Mouse (Mus musculus) embryonic facial prominence, embryonic 11.5 days (tissue): ENCODE measurements at regions not wholly inside any gene's neighbourhood (a gene's known extent, or its start where the extent isn't known, plus 50 kb on each side); places are given as distances from the start of the nearest gene placed in this dataset.
A peak's percentile ranks its signal among the peaks of the same experiment; 100 is the strongest.

Experiments used
- ATAC-seq: fragments of 200-750 bp; cut with Nextera tagmentation; replicated peaks from 2 replicates; pipeline ENCODE4 v1.8.0; 2017; ENCODE audit warnings: low read depth; ENCODE audit not compliant: insufficient number of reproducible peaks, low FRiP score, low TSS enrichment
- DNase-seq: peaks from one replicate; pipeline ENCODE4 v3.0.0-alpha.2; 2015; ENCODE audit warnings: low spot score
- H3K27ac ChIP-seq: fragments of 300-500 bp; sonication (generic); replicated peaks from 2 replicates; pipeline ENCODE4 v1.5.1; 2014; ENCODE audit warnings: mild to moderate bottlenecking, low read depth, low read length, control low read depth
- H3K27me3 ChIP-seq: fragments of 300-500 bp; sonication (generic); 2 replicates; pipeline ENCODE4 v1.6.1; 2014; ENCODE audit warnings: mild to moderate bottlenecking, low read length, moderate library complexity, mixed read lengths; ENCODE audit not compliant: control insufficient read depth, insufficient read depth
- H3K36me3 ChIP-seq: fragments of 300-500 bp; sonication (generic); replicated peaks from 2 replicates; pipeline ENCODE4 v1.6.1; 2014; ENCODE audit warnings: low read depth, mild to moderate bottlenecking, low read length, moderate library complexity, mixed read lengths; ENCODE audit not compliant: control insufficient read depth, insufficient read depth
- H3K4me1 ChIP-seq: fragments of 300-500 bp; sonication (generic); 2 replicates; pipeline ENCODE4 v1.6.1; 2014; ENCODE audit warnings: low read length, mixed read lengths; ENCODE audit not compliant: control insufficient read depth, insufficient read depth
- H3K4me2 ChIP-seq: fragments of 300-500 bp; sonication (generic); 2 replicates; pipeline ENCODE4 v1.6.1; 2014; ENCODE audit warnings: low read depth, mild to moderate bottlenecking, control low read depth, low read length, moderate library complexity
- H3K4me3 ChIP-seq: fragments of 300-500 bp; sonication (generic); 2 replicates; pipeline ENCODE4 v1.5.1; 2014; ENCODE audit warnings: low read depth, low read length, control low read depth
- H3K9ac ChIP-seq: fragments of 300-500 bp; sonication (generic); replicated peaks from 2 replicates; pipeline ENCODE4 v1.6.1; 2014; ENCODE audit warnings: mild to moderate bottlenecking, control low read depth, low read length
- H3K9me3 ChIP-seq: fragments of 300-500 bp; sonication (generic); replicated peaks from 2 replicates; pipeline ENCODE4 v1.6.1; 2016; ENCODE audit warnings: mild to moderate bottlenecking, low read length, inconsistent platforms, mixed read lengths; ENCODE audit not compliant: control insufficient read depth
- WGBS: fragments of 180-500 bp; shearing (Covaris S2); extraction: QIAGEN DNeasy Blood & Tissue Kit; methylation state at CpG from one replicate; pipeline ENCODE4 v1.1.7; 2014; 5-methylcytosine and 5-hydroxymethylcytosine counted together

GRCm38 (mm10) chr13:102518169-102518882 is 175.0 kb upstream of the Cd180 start:
- Histone ChIP-seq H3K27me3 (no peaks in the 10 kb centered on the region), H3K4me3 (no peak overlapping the region), H3K4me1 (no peaks in the 10 kb centered on the region), H3K36me3 (no peaks in the 10 kb centered on the region), H3K4me2 (no peak overlapping the region), H3K27ac (no peak overlapping the region), H3K9me3 (no peaks in the 10 kb centered on the region), H3K9ac (no peak overlapping the region)
- DNase-seq: no peak
- 87% methylated on average over 5 of the region's 5 CpGs for WGBS
- no peak for ATAC-seq

GRCm38 (mm10) chr13:102521427-102521826 is 171.9 kb upstream of the Cd180 start:
- DNase-seq (no peak), ATAC-seq (no peak)
- no peaks in the 10 kb centered on the region for H3K9me3 ChIP-seq
- H3K4me3 ChIP-seq: no peak overlapping the region
- H3K27me3 ChIP-seq: no peaks in the 10 kb centered on the region
- no peak overlapping the region for H3K27ac ChIP-seq
- H3K4me1 ChIP-seq: no peaks in the 10 kb centered on the region
- H3K4me2 ChIP-seq: no peak overlapping the region
- no peak overlapping the region for H3K9ac ChIP-seq
- no peaks in the 10 kb centered on the region for H3K36me3 ChIP-seq
- WGBS: 27% methylated on average over 1 of the region's 1 CpGs

DNA sequence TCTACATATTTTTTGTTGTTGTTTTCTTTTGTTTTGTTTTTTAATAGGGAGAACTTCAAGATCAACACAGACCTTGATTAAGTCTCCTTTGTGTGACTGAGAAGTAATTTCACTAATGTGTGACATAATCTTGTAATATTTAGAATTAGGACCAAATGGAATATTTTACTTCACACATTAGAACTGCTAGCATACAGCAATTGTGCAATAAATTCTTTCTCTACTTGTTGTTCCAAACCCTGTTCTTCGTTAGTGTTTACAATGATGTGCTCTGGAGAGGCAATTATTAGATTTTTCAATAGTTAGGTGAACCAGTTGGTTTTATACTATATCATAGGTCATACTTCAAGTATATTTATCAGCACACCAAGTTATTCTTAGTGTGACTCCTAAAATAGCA is 171.3 kb upstream of the Cd180 start:
- Histone ChIP-seq H3K4me1 (no peaks in the 10 kb centered on the region), H3K36me3 (no peaks in the 10 kb centered on the region), H3K9ac (no peak overlapping the region), H3K9me3 (no peaks in the 10 kb centered on the region), H3K27ac (no peak overlapping the region), H3K4me3 (no peak overlapping the region), H3K27me3 (no peaks in the 10 kb centered on the region), H3K4me2 (no peak overlapping the region)
- DNase-seq: no peak
- ATAC-seq: no peak
- 85% methylated on average over 1 of the region's 1 CpGs for WGBS

GRCm38 (mm10) chr13:102526621-102527140 is 166.7 kb upstream of the Cd180 start:
- Histone ChIP-seq H3K27ac (no peak overlapping the region), H3K4me2 (no peak overlapping the region), H3K27me3 (no peaks in the 10 kb centered on the region), H3K9me3 (no peaks in the 10 kb centered on the region), H3K4me1 (no peaks in the 10 kb centered on the region), H3K9ac (no peak overlapping the region), H3K36me3 (no peaks in the 10 kb centered on the region), H3K4me3 (no peak overlapping the region)
- no peak for DNase-seq
- WGBS: 75% methylated on average over 11 of the region's 11 CpGs
- ATAC-seq: no peak

- DNase-seq: no peak
- no peak overlapping the region for H3K27ac ChIP-seq
- no peaks in the 10 kb centered on the region for H3K36me3 ChIP-seq
- WGBS: 30% methylated on average over 4 of the region's 4 CpGs
- no peak; the same call in 1 of the 2 replicates for ATAC-seq
- H3K9ac ChIP-seq: no peak overlapping the region
- no peaks in the 10 kb centered on the region for H3K27me3 ChIP-seq
- H3K4me3 ChIP-seq: no peak overlapping the region
- no peak overlapping the region for H3K4me2 ChIP-seq
- no peaks in the 10 kb centered on the region; the same call in 1 of the 2 replicates for H3K4me1 ChIP-seq
- no peaks in the 10 kb centered on the region for H3K9me3 ChIP-seq
Measured at GRCm38 (mm10) chr13:102533784-102534183, 159.6 kb upstream of the Cd180 start.

DNA sequence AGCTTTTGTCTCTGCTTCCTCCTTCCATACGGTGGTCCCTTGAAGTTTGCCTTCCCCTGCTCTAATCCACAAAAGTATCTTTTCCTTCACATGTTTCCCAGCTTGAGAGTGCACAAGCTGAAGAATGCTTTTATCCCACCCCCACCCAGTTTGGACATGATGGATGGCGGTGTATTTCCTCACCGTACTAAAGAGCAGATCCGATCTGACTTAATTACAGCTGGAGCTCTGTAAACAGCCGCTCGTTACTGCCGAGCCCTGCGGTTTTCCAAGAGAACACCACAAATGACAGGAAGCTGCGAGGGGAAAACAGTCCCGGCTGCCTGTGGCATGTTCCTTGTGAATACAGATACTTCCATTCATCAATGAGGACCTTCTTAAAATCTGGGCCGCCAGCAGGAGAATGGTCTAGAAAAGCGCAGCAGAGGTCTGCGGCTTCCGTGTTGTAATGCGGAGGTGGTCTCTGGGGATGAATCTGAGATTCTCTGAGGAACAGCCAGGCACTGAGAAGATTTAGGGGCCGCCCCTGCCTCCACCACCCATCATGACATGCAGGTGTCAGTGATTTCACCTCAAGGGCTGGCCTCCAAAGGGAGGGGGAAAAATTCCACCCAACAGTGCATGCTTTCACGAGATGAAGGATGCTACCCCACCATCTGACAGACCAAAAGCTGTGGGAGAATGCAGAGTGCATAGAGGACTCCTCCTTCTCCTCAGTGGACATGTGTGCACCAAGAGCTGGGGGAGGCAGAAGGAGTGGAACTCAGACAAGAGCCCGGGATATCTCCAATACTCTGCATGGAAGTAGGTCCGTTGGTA is 155.7 kb upstream of the Cd180 start:
- peak overlapping the region; percentile 33 for H3K4me2 ChIP-seq
- DNase-seq (peak; percentile 57), ATAC-seq (no peak)
- no peaks in the 10 kb centered on the region; the same call in 1 of the 2 replicates for H3K4me1 ChIP-seq
- no peak overlapping the region for H3K4me3 ChIP-seq
- no peak overlapping the region for H3K27ac ChIP-seq
- no peaks in the 10 kb centered on the region for H3K27me3 ChIP-seq
- 0 out of 2 replicates have a peak overlapping the region, but pooled peaks have one; percentile 18 for H3K9ac ChIP-seq
- 22% methylated on average over 19 of the region's 19 CpGs for WGBS
- H3K9me3 ChIP-seq: no peaks in the 10 kb centered on the region
- H3K36me3 ChIP-seq: no peaks in the 10 kb centered on the region

- Histone ChIP-seq H3K4me3 (no peak overlapping the region), H3K27me3 (no peaks in the 10 kb centered on the region), H3K27ac (no peak overlapping the region), H3K9ac (no peak overlapping the region), H3K36me3 (no peaks in the 10 kb centered on the region), H3K9me3 (no peaks in the 10 kb centered on the region), H3K4me2 (no peak overlapping the region), H3K4me1 (no peaks in the 10 kb centered on the region; the same call in none of the 2 replicates)
- DNase-seq (no peak), ATAC-seq (no peak)
- 79% methylated on average over 4 of the region's 4 CpGs for WGBS
Measured at GRCm38 (mm10) chr13:102540436-102540835, 152.9 kb upstream of the Cd180 start.
